Mouse (Mus musculus) brain, embryonic 14.5 days (tissue): Measurements from ENCODE around the gene Axin2.

Experiments used
- CTCF ChIP-seq: fragments of 200-500 bp; IDR thresholded peaks from 2 replicates; pipeline ENCODE4 v1.5.1; 2012; ENCODE audit warnings: inconsistent platforms, mild to moderate bottlenecking, moderate library complexity, borderline replicate concordance; ENCODE audit not compliant: insufficient read depth, insufficient read length; ENCODE audit errors: extremely low read depth
- POLR2A ChIP-seq: fragments of 200-500 bp; IDR thresholded peaks from 2 replicates; pipeline ENCODE4 v1.6.1; 2012; ENCODE audit warnings: mild to moderate bottlenecking, inconsistent platforms, borderline replicate concordance; ENCODE audit not compliant: poor library complexity, insufficient read depth, insufficient read length, severe bottlenecking; ENCODE audit errors: extremely low read depth

GRCm38 (mm10) chr11:108943741-108944140 is 23.6 kb downstream of the Axin2 start:
- TF ChIP-seq POLR2A (no peak), CTCF (no peak)
